Mouse (Mus musculus) CH12.LX (cell line): ENCODE measurements around the gene Dnaaf3. TPM values are rescaled to one million over a fixed set of nuclear protein-coding genes. Genes with fewer than 3 reads are reported as not detected.
A peak's percentile ranks its signal among the peaks of the same experiment; 100 is the strongest.

ENCODE experiments used
- DNase-seq: peaks from one replicate; pipeline ENCODE4 v3.0.0-alpha.2; 2013; ENCODE audit errors: extremely low read depth
- H3K27ac ChIP-seq: 2 replicates; pipeline ENCODE4 v1.5.1; 2012; ENCODE audit warnings: low read depth, mild to moderate bottlenecking, control low read depth, moderate library complexity; ENCODE audit not compliant: insufficient read depth
- H3K27me3 ChIP-seq: replicated peaks from 2 replicates; pipeline ENCODE3; 2012; ENCODE audit warnings: inconsistent platforms
- H3K36me3 ChIP-seq, 2 experiments: replicated peaks in 1 of 2; 2 replicates each; pipeline versions ENCODE3 to v1.6.1; 2012; ENCODE audit warnings: inconsistent platforms in 1 of 2, low read length in 1 of 2, mild to moderate bottlenecking in 1 of 2, mixed read lengths in 1 of 2, moderate library complexity in 1 of 2; ENCODE audit not compliant: control insufficient read depth in 1 of 2, insufficient read depth in 1 of 2
- H3K4me1 ChIP-seq, 2 experiments: 2 replicates each; pipeline ENCODE4 v1.6.1; 2012; ENCODE audit warnings: inconsistent platforms in 1 of 2, moderate library complexity in 1 of 2; ENCODE audit not compliant: insufficient read depth in 2 of 2, control insufficient read depth in 1 of 2
- H3K4me2 ChIP-seq: 2 replicates; pipeline ENCODE4 v1.6.1; 2012; ENCODE audit warnings: low read depth, mild to moderate bottlenecking, control low read depth; ENCODE audit not compliant: poor library complexity, insufficient read depth, severe bottlenecking
- H3K4me3 ChIP-seq, 3 experiments: fragments of 150-350 bp in 1 of 3; sonication (generic) in 1 of 3; replicated peaks in 1 of 3; 2 replicates each; pipeline versions ENCODE3 to v1.5.1; 2011 to 2012; ENCODE audit warnings: low read depth in 2 of 3, low read length in 2 of 3, mild to moderate bottlenecking in 2 of 3, moderate library complexity in 2 of 3, control low read depth in 1 of 3, improper control_type of control experiment in 1 of 3, inconsistent platforms in 1 of 3, mixed read lengths in 1 of 3; ENCODE audit not compliant: poor library complexity in 1 of 3
- H3K79me2 ChIP-seq: replicated peaks from 2 replicates; pipeline ENCODE4 v1.6.1; 2012; ENCODE audit warnings: mild to moderate bottlenecking, moderate library complexity; ENCODE audit not compliant: control insufficient read depth, poor library complexity, insufficient read depth, severe bottlenecking; ENCODE audit errors: extremely low read depth
- H3K9ac ChIP-seq: 2 replicates; pipeline ENCODE4 v1.6.1; 2012; ENCODE audit warnings: low read depth, mild to moderate bottlenecking, control low read depth, moderate library complexity; ENCODE audit not compliant: insufficient read depth
- H3K9me3 ChIP-seq: replicated peaks from 2 replicates; pipeline ENCODE3; 2012; ENCODE audit warnings: low read length, inconsistent platforms, mixed read lengths
- BHLHE40 ChIP-seq: IDR thresholded peaks from 2 replicates; pipeline ENCODE4 v1.6.1; 2011; ENCODE audit warnings: mild to moderate bottlenecking, low read depth, low read length, improper control_type of control experiment
- CTCF ChIP-seq, 2 experiments: IDR thresholded peaks in 1 of 2; conservative IDR thresholded peaks in 1 of 2; 2 replicates each; pipeline ENCODE4 v1.5.1; 2011 to 2012; ENCODE audit warnings: low read depth in 2 of 2, low read length in 2 of 2, improper control_type of control experiment in 1 of 2, inconsistent platforms in 1 of 2, mild to moderate bottlenecking in 1 of 2, moderate library complexity in 1 of 2
- EP300 ChIP-seq: IDR thresholded peaks from 2 replicates; pipeline ENCODE4 v1.6.1; 2011; ENCODE audit warnings: low read length, improper control_type of control experiment
- GABPA ChIP-seq: IDR thresholded peaks from 2 replicates; pipeline ENCODE4 v1.6.1; 2012; ENCODE audit warnings: low read depth, low read length, improper control_type of control experiment, inconsistent platforms; ENCODE audit not compliant: insufficient replicate concordance
- HCFC1 ChIP-seq: IDR thresholded peaks from 2 replicates; pipeline ENCODE4 v1.6.1; 2012; ENCODE audit warnings: low read depth, mild to moderate bottlenecking, inconsistent platforms, low read length, improper control_type of control experiment
- JUN ChIP-seq: IDR thresholded peaks from 2 replicates; pipeline ENCODE4 v1.6.1; 2011; ENCODE audit warnings: low read depth, mild to moderate bottlenecking, low read length, improper control_type of control experiment, moderate library complexity; ENCODE audit not compliant: insufficient read depth
- JUND ChIP-seq: conservative IDR thresholded peaks from 2 replicates; pipeline ENCODE4 v1.6.1; 2011; ENCODE audit warnings: low read depth, low read length, improper control_type of control experiment
- KAT2A ChIP-seq: IDR thresholded peaks from 2 replicates; pipeline ENCODE4 v1.6.1; 2012; ENCODE audit warnings: low read length, improper control_type of control experiment, inconsistent platforms; ENCODE audit not compliant: insufficient replicate concordance
- MAFK ChIP-seq: IDR thresholded peaks from 2 replicates; pipeline ENCODE4 v1.6.1; 2011; ENCODE audit warnings: low read length, improper control_type of control experiment; ENCODE audit not compliant: insufficient replicate concordance
- MAX ChIP-seq: IDR thresholded peaks from 2 replicates; pipeline ENCODE4 v1.6.1; 2011; ENCODE audit warnings: low read length, improper control_type of control experiment
- MEF2A ChIP-seq: IDR thresholded peaks from 2 replicates; pipeline ENCODE4 v1.6.1; 2014; ENCODE audit warnings: low read depth, mild to moderate bottlenecking, inconsistent platforms, low read length, improper control_type of control experiment, borderline replicate concordance
- MXI1 ChIP-seq: IDR thresholded peaks from 2 replicates; pipeline ENCODE4 v1.6.1; 2011; ENCODE audit warnings: mild to moderate bottlenecking, low read depth, low read length, improper control_type of control experiment
- NELFE ChIP-seq: IDR thresholded peaks from 2 replicates; pipeline ENCODE4 v1.6.1; 2011; ENCODE audit warnings: low read depth, low read length, improper control_type of control experiment
- PAX5 ChIP-seq: IDR thresholded peaks from 2 replicates; pipeline ENCODE4 v1.6.1; 2012; ENCODE audit warnings: low read length, inconsistent platforms, mixed read lengths
- RAD21 ChIP-seq: IDR thresholded peaks from 2 replicates; pipeline ENCODE4 v1.6.1; 2011; ENCODE audit warnings: low read depth, mild to moderate bottlenecking, low read length, improper control_type of control experiment, moderate library complexity
- SIN3A ChIP-seq: IDR thresholded peaks from 2 replicates; pipeline ENCODE4 v1.6.1; 2012; ENCODE audit warnings: low read length, improper control_type of control experiment, inconsistent platforms
- TBP ChIP-seq: conservative IDR thresholded peaks from 2 replicates; pipeline ENCODE4 v1.6.1; 2011; ENCODE audit warnings: low read depth, low read length, improper control_type of control experiment
- USF1 ChIP-seq: IDR thresholded peaks from 2 replicates; pipeline ENCODE4 v1.6.1; 2014; ENCODE audit warnings: low read depth, mild to moderate bottlenecking, inconsistent platforms, low read length, improper control_type of control experiment
- ZKSCAN1 ChIP-seq: IDR thresholded peaks from 2 replicates; pipeline ENCODE4 v1.6.1; 2012; ENCODE audit warnings: low read depth, inconsistent platforms, low read length, improper control_type of control experiment, borderline replicate concordance
- ZMIZ1 ChIP-seq: IDR thresholded peaks from 2 replicates; pipeline ENCODE4 v1.6.1; 2012; ENCODE audit warnings: low read depth, mild to moderate bottlenecking, inconsistent platforms, low read length, improper control_type of control experiment
- dilution Hi-C: fragments of 300-500 bp; cut with MboI; formaldehyde crosslinking; loops from 2 replicates; pipeline ENCODE4 v1.14.3; 2020; ENCODE audit warnings: low sequenced_read_pairs; ENCODE audit not compliant: extremely low pct_unique_long_range_greater_than_20kb, extremely low pct_ligation_motif_present
- in situ Hi-C: fragments of 300-500 bp; cut with MboI; formaldehyde crosslinking; loops from 3 replicates; pipeline ENCODE4 v1.14.3; 2019; ENCODE audit warnings: low sequenced_read_pairs, low pct_ligation_motif_present, low pct_unique_long_range_greater_than_20kb, mixed read lengths
- polyA plus RNA-seq: library from polyadenylated mRNA; unstranded; fragments of >175 nt; gene quantifications from 2 replicates; pipeline ENCODE4 v1.2.1, GENCODE M21; 2012; ENCODE audit warnings: low read depth; ENCODE audit not compliant: insufficient read length
- total RNA-seq, 2 experiments: library from RNA; depleted of rRNA; stranded (reverse); fragments of 300-350 nt in 1 of 2; fragments of >200 nt in 1 of 2; gene quantifications; 2 replicates each; pipeline ENCODE4 v1.2.3; 2012 to 2014

Gene Dnaaf3
- total and polyA plus RNA-seq, 3 experiments, result 0.16 to 0.83 (median 0.59) TPM

- H3K9ac ChIP-seq, result no peak overlapping the region
- dilution Hi-C loops, result no loop called here
- in situ Hi-C loops, result loop anchor here (10.0 kb wide), 2 partner anchors 62 to 382 kb away; no protein-coding TSS in a partner anchor
- H3K27me3 ChIP-seq, result peaks cover 2% of the 10 kb centered on the region
- H3K4me2 ChIP-seq, result no peak overlapping the region
- no peaks in the 10 kb centered on the region for H3K9me3 ChIP-seq
- no peak overlapping the region for H3K27ac ChIP-seq
- no peaks in the 10 kb centered on the region for H3K4me1 ChIP-seq
- no peaks in the 10 kb centered on the region for H3K36me3 ChIP-seq
- no peak overlapping the region for H3K4me3 ChIP-seq
- TF ChIP-seq GABPA (no peak), KAT2A (no peak), MXI1 (no peak), CTCF (conservative IDR thresholded peaks at IDR 0.05 in 1 of 2, IDR thresholded peaks at IDR 0.05 in 1 of 2; ENCODE audit: low read depth in 2 of 2, low read length in 2 of 2) (peak in 1 of 2 experiments; percentile 31; a peak in 3 of 4 replicates), ZKSCAN1 (no peak), MAFK (no peak), JUND (no peak)
- no peak for DNase-seq
- H3K79me2 ChIP-seq, result no peaks in the 10 kb centered on the region
These were observed 30.4 kb upstream of the Dnaaf3 start for GRCm38 (mm10) chr7:4562660-4563059.

DNA sequence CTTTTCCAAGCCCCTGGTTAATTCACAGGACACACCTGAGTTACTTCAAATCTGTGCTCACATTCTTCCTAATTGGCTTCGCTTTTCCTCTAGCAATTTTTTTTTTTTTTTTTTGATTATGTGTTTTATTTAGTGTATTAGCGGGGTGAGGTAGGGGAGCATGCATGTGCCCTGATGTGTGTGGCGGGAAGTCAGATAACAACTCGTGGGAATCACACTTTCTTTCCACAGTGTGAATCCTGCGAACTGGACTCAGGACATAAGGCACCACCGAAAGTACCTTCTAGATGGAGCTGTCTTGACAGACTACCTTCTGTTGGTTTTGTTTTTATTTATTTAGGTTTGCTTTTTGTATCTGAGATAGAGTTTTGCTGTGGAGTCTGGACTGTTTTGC, 24.9 kb upstream of the Dnaaf3 start:
- no peaks in the 10 kb centered on the region for H3K9me3 ChIP-seq
- no peaks in the 10 kb centered on the region for H3K36me3 ChIP-seq
- H3K27ac ChIP-seq, result no peak overlapping the region
- dilution Hi-C loops (no loop called here), in situ Hi-C loops (no loop called here)
- H3K27me3 ChIP-seq, result peaks cover 38% of the 10 kb centered on the region
- H3K79me2 ChIP-seq, result no peaks in the 10 kb centered on the region
- TF ChIP-seq NELFE, result no peak
- TF ChIP-seq TBP, result no peak
- TF ChIP-seq MEF2A, result no peak
- TF ChIP-seq MAX, result no peak
- TF ChIP-seq JUN, result no peak
- TF ChIP-seq USF1, result no peak
- TF ChIP-seq ZKSCAN1, result no peak
- TF ChIP-seq JUND, result no peak
- no peak for TF ChIP-seq ZMIZ1
- TF ChIP-seq RAD21, result no peak
- no peak for TF ChIP-seq SIN3A
- no peak for TF ChIP-seq EP300
- TF ChIP-seq HCFC1, result no peak
- TF ChIP-seq PAX5, result no peak
- TF ChIP-seq BHLHE40, result no peak
- no peak for DNase-seq
- H3K4me3 ChIP-seq, result no peak overlapping the region
- peak overlapping the region; percentile 39; the same call in 1 of the 2 replicates for H3K4me2 ChIP-seq
- H3K9ac ChIP-seq, result no peak overlapping the region
- no peaks in the 10 kb centered on the region for H3K4me1 ChIP-seq
